Mouse (Mus musculus): ENCODE data around the gene Padi1.

- TF ChIP-seq TAL1 (IDR thresholded peaks at IDR 0.05; ENCODE audit: low read length) (no peak), GATA1 (IDR thresholded peaks at IDR 0.05; ENCODE audit: low read length) (no peak)
These were observed 34.9 kb downstream of the Padi1 start, which contains the start of gene Padi3 for GRCm38 (mm10) chr4:140810458-140811260.

Data from erythroblast, embryonic 14.5 days (primary cell).